Mouse (Mus musculus) bone marrow, adult 2 months (tissue): ENCODE results near the gene Inpp4b.

Experiments used
- CTCF ChIP-seq: fragments of 200-500 bp; IDR thresholded peaks from 2 replicates; pipeline ENCODE4 v1.5.1; 2011; ENCODE audit warnings: low read length, control low read depth; ENCODE audit not compliant: control insufficient read depth, insufficient read depth
- POLR2A ChIP-seq: fragments of 200-500 bp; IDR thresholded peaks from 2 replicates; pipeline ENCODE4 v1.6.1; 2011; ENCODE audit warnings: low read depth, mild to moderate bottlenecking, control low read depth, low read length, borderline replicate concordance; ENCODE audit not compliant: control insufficient read depth

DNA sequence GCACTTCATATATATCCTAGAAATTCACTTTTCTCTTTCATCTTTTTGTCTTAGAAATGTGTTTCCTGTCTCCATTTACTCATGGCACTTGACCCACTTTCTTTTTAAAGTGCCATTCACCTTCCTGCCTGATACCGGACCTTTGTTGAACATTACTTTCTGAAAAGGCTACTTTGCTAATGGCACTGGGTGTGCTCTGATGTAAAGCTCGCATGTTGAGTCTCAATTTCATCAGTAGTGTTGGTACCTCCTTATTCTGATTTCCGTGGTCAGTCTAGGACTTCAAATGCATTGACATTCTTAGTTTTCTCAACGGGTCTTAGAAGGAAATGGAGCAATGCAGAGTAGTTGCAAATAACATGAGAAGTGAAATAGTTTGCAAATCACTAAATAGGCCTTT, 266.7 kb downstream of the Inpp4b start:
- TF ChIP-seq POLR2A (no peak), CTCF (no peak)
